Mouse (Mus musculus): ENCODE measurements around the gene Lemd2. TPM values are rescaled to one million over a fixed set of nuclear protein-coding genes. Genes with fewer than 3 reads are reported as not detected.

The Lemd2 gene
- polyA plus RNA-seq (2017; shearing (Covaris generic)): 65.9 TPM

GRCm38 (mm10) chr17:27204075-27204909, at the start of gene Lemd2:
Gene Lemd2 (minus strand): TSS chr17:27204469.

DNA sequence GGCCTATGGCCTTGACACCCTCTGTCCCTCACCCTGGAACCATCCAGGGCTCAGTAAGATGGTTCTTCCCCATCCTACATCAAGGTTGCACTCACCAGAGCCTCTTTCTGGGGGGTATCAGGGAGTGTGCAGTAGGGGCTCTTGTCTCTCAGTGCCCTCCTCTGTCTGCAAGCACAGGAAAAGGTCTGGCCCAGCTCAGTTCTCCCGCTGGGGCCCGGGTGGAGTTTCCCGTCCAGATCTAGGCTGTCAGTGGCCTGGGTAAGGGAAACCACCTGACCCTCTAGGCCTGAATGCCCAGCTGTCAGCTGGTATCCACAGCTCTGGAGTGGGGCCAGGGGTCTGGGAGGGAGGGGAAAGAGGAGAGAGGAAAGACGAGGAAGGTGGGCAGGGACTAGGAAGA, 36.7 kb downstream of the Lemd2 start, which contains the start of gene Ip6k3:
TSS of gene Ip6k3 (minus strand) at position 251 of the 400 bp plus-strand sequence.

Other genes starting within 250 kb of the Lemd2 start
- 19.5 TPM for gene Zbtb9, start 231.3 kb downstream of the Lemd2 start, polyA plus RNA-seq (2017; shearing (Covaris generic))
- gene Bak1, start 175.5 kb downstream of the Lemd2 start, polyA plus RNA-seq (2017; shearing (Covaris generic)): 0.88 TPM
- gene Itpr3, start 147.2 kb downstream of the Lemd2 start, polyA plus RNA-seq (2017; shearing (Covaris generic)): 18.4 TPM
- 74.4 TPM for gene Uqcc2, start 70.6 kb downstream of the Lemd2 start, polyA plus RNA-seq (2017; shearing (Covaris generic))
- not detected for gene Ip6k3, start 36.7 kb downstream of the Lemd2 start, polyA plus RNA-seq (2017; shearing (Covaris generic))